Mouse (Mus musculus) hindbrain, embryonic 11.5 days (tissue): Measurements from ENCODE around the gene Tle6. TPM values are rescaled to one million over a fixed set of nuclear protein-coding genes. Genes with fewer than 3 reads are reported as not detected.

Experiments
- ATAC-seq: fragments of 200-750 bp; cut with Nextera tagmentation; 2 replicates; pipeline ENCODE4 v1.8.0; 2017; ENCODE audit warnings: mild to moderate bottlenecking, moderate TSS enrichment, moderate library complexity; ENCODE audit not compliant: low FRiP score
- DNase-seq: peaks from one replicate; pipeline ENCODE4 v3.0.0-alpha.2; 2015; ENCODE audit warnings: low spot score
- H3K27ac ChIP-seq: fragments of 300-500 bp; sonication (generic); 2 replicates; pipeline ENCODE4 v1.5.1; 2014; ENCODE audit warnings: mild to moderate bottlenecking, low read depth, low read length
- H3K27me3 ChIP-seq: fragments of 300-500 bp; sonication (generic); 2 replicates; pipeline ENCODE4 v1.6.1; 2014; ENCODE audit warnings: mild to moderate bottlenecking, low read length, moderate library complexity, mixed read lengths; ENCODE audit not compliant: control insufficient read depth, insufficient read depth
- H3K36me3 ChIP-seq: fragments of 300-500 bp; sonication (generic); 2 replicates; pipeline ENCODE4 v1.6.1; 2014; ENCODE audit warnings: mild to moderate bottlenecking, low read length, moderate library complexity, mixed read lengths; ENCODE audit not compliant: control insufficient read depth, insufficient read depth
- H3K4me1 ChIP-seq: fragments of 300-500 bp; sonication (generic); replicated peaks from 2 replicates; pipeline ENCODE4 v1.6.1; 2014; ENCODE audit warnings: low read length, mixed read lengths; ENCODE audit not compliant: control insufficient read depth, insufficient read depth
- H3K4me2 ChIP-seq: fragments of 300-500 bp; sonication (generic); replicated peaks from 2 replicates; pipeline ENCODE4 v1.6.1; 2014; ENCODE audit warnings: mild to moderate bottlenecking, low read depth, low read length
- H3K4me3 ChIP-seq: fragments of 300-500 bp; sonication (generic); 2 replicates; pipeline ENCODE4 v1.5.1; 2014; ENCODE audit warnings: low read depth, low read length
- H3K9ac ChIP-seq: fragments of 300-500 bp; sonication (generic); 2 replicates; pipeline ENCODE4 v1.6.1; 2014; ENCODE audit warnings: low read depth, low read length
- H3K9me3 ChIP-seq: fragments of 300-500 bp; sonication (generic); 2 replicates; pipeline ENCODE4 v1.6.1; 2016; ENCODE audit warnings: low read length; ENCODE audit not compliant: control insufficient read depth
- WGBS: fragments of 180-500 bp; shearing (Covaris S2); extraction: QIAGEN DNeasy Blood & Tissue Kit; methylation state at CpG from one replicate; pipeline ENCODE4 v1.1.7; 2014; 5-methylcytosine and 5-hydroxymethylcytosine counted together
- polyA plus RNA-seq: library from polyadenylated mRNA; unstranded; fragments of >200 nt; fragmentation: Nextera tagmentation; extraction: Ambion mirVana; gene quantifications from 2 replicates; pipeline ENCODE4 v1.2.1, GENCODE M21; 2014

Gene Tle6
- polyA plus RNA-seq, 1 experiment from 2014 or later = 5.1 TPM

DNA sequence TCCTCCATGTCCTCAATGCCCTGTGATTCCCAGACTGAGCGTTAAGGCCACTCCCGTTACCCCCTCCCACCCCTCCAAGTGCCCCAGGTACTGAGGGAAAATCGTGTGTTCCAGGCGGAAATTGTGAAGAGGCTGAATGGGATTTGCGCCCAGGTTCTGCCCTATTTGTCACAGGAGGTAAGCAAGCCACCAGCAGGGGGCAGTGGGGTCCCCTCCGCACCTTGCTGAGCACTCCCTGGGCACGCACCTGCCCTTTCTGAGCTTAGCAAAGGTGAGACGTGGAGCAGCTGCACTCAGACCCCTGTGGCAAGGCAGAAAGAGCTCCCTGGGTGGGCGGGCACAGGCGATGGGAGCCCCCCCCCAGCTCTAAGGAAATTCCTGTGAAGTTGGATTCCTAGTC, 36.1 kb downstream of the Tle6 start:
- DNase-seq = peak; percentile 73

DNA sequence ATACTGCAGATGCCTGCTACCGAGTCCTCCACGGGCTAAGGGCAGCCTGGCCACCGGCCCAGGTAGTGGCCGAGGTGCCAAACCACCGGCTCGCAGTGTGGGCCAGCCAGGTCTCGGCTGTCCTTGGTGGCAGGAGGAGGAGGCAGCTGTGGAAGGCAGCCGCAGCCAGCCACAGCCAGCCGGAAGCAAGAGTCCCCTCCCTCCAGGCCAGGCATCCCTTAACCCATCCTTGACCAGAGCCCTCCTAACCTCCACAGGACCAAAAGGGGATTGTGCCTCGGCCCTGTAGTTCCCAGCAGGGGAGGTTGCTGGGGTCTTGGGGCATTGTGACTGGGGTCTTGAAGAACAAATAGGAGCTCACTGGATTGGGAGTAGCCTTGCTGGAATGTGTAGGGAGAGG, 36.7 kb downstream of the Tle6 start:
- DNase-seq (peak; percentile 49), ATAC-seq (no peak)
- peak overlapping the region; percentile 12; the same call in 1 of the 2 replicates for H3K4me3 ChIP-seq
- H3K9ac ChIP-seq = no peak overlapping the region
- H3K27ac ChIP-seq = no peak overlapping the region
- H3K9me3 ChIP-seq = no peaks in the 10 kb centered on the region
- no peaks in the 10 kb centered on the region for H3K36me3 ChIP-seq
- H3K4me2 ChIP-seq = peak overlapping the region; percentile 21; the same call in 1 of the 2 replicates
- peaks cover 25% of the 10 kb centered on the region for H3K4me1 ChIP-seq
- H3K27me3 ChIP-seq = peaks cover 34% of the 10 kb centered on the region
- WGBS = 1% methylated on average over 10 of the region's 10 CpGs

More for the DNA sequence above, 36.1 kb downstream of the Tle6 start:
- Histone ChIP-seq H3K9me3 (no peaks in the 10 kb centered on the region), H3K4me1 (peaks cover 27% of the 10 kb centered on the region), H3K36me3 (no peaks in the 10 kb centered on the region), H3K4me3 (no peak overlapping the region), H3K27me3 (peaks cover 39% of the 10 kb centered on the region), H3K27ac (no peak overlapping the region), H3K4me2 (no peak overlapping the region), H3K9ac (no peak overlapping the region)
- ATAC-seq = no peak
- WGBS = 13% methylated on average over 10 of the region's 10 CpGs

DNA sequence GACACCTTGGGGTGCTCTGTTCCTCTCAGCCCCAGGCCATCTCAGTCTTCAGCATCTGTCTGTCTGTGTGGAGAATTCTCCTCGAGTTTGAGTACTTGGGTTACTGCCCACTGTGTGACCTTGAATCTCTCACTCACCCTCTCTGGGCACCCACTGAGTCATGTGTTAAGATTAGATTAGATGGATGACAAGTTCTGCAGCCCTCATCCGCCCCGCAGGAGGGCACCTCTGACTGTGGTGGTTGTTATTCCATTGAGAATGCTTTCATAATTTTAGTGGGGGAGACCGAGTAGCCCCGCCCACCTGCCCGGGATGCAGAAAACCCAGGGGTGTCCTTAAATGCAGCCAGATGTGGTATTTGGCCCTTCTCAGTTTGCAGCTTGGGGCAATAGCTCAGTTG, 37.4 kb downstream of the Tle6 start:
- 47% methylated on average over 6 of the region's 6 CpGs for WGBS
- Histone ChIP-seq H3K36me3 (no peaks in the 10 kb centered on the region), H3K4me1 (peaks cover 21% of the 10 kb centered on the region), H3K27me3 (peaks cover 31% of the 10 kb centered on the region), H3K4me2 (peak overlapping the region; percentile 21; the same call in 1 of the 2 replicates), H3K4me3 (no peak overlapping the region), H3K9me3 (no peaks in the 10 kb centered on the region), H3K9ac (no peak overlapping the region), H3K27ac (no peak overlapping the region)
- DNase-seq = no peak
- ATAC-seq = no peak

DNA sequence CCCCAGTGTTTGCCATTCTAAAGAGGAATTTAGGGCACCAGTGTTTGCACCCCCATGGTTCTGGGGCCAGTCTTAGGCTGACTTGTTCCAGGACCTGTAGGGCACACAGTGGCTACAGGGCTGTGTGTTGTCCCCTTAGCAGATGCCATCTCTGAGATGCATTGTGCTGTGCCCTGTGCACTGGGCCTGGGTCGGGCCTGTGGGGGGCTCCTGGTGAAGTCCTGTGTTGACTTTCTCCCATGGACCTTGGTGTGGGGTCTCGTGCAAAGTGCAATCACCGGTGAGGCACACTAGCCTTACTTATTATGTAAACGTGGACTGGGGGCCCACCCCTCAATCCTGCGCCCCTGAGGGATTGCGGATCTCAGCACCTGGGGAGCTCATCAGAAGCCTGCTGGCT, 38.5 kb downstream of the Tle6 start:
- no peak overlapping the region for H3K4me2 ChIP-seq
- no peaks in the 10 kb centered on the region for H3K9me3 ChIP-seq
- no peak for DNase-seq
- no peaks in the 10 kb centered on the region for H3K36me3 ChIP-seq
- WGBS = 77% methylated on average over 6 of the region's 6 CpGs
- no peak for ATAC-seq
- no peak overlapping the region for H3K27ac ChIP-seq
- H3K27me3 ChIP-seq = peaks cover 24% of the 10 kb centered on the region
- no peak overlapping the region for H3K9ac ChIP-seq
- H3K4me1 ChIP-seq = peaks cover 19% of the 10 kb centered on the region
- no peak overlapping the region for H3K4me3 ChIP-seq

DNA sequence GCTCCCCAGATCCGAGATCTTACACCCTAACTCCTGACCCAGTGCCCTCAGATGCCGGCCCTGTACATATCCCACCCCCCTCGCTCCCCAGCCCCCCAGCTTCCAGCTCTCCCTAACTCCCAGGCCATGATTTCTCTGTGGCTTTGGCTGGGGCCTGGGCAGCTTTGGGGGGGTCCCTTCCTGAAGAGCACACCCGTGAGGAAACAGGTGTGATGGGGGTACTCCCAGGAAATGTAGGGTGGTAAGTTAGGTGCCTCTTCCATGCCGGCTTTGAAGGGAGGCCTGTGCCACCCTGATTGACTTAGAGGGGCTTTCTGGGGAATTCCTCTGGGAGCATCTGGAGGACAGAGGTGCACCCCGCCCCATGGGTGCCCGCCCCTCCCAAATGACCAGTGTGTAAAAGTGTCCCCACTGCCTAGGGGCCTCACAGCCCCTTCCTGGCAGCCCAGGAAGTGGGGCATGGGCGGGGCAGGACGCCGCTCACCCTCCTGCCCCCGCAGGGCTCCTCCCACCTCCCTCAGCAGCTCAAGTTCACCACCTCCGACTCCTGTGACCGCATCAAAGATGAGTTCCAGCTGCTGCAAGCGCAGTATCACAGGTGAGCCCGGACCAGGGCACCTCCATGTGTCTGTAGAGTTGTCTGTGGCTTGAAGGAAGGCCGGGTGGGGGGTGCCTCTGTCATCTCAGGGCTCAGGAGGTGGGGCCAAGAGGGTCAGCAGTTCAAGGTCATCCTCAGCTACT, 40.0 kb downstream of the Tle6 start:
- H3K27ac ChIP-seq = no peak overlapping the region
- WGBS = 20% methylated on average over 16 of the region's 16 CpGs
- H3K9me3 ChIP-seq = no peaks in the 10 kb centered on the region
- peak overlapping the region; percentile 99 for H3K9ac ChIP-seq
- H3K4me3 ChIP-seq = peak overlapping the region; percentile 90
- ATAC-seq = no peak; the same call in 1 of the 2 replicates
- peaks cover 10% of the 10 kb centered on the region for H3K27me3 ChIP-seq
- H3K36me3 ChIP-seq = no peaks in the 10 kb centered on the region
- H3K4me1 ChIP-seq = peaks cover 19% of the 10 kb centered on the region
- H3K4me2 ChIP-seq = peak overlapping the region; percentile 92
- DNase-seq = no peak

DNA sequence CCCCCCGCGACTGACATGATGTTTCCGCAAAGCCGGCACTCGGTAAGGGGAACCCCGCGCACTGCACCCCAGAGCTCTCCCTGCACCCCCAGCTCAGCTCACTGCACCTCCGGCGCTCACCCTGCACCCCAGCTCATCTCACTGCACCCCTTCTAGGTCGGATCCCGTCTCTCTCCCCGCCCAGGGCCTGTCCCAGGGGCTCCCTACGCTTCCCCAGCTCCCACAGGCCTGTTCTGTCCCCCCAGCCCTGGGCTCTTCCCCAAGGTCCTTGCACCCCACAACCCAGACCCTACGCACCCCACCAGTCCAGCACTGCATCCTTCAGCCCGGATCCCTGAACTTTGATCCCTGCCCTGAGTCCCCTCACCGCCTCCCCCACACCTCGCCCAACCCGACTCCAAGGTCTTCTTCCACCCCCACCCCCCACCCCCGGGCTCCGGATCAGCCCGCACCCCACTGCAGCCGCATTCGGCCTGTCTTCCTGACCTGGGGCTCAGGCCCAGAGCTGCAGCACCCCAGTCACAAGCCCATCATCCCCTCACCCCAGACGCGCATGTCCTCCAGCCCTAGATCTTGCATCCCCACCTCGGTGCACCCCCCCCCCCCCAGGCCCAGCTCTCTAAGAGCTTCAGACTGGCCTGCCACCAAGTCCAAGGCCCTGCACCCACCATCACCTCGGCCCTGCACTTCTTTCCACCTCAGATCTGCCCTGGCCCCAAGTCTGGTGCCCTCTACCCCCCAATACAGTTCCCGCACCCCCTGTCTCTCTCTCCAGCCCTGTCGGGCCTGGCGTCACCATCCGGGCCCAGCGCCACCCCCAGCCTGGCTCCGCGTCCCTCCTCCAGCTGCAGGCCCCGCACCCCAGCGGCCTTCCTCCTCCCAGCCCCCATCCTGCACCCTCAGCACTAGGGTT, 41.0 kb downstream of the Tle6 start:
- Histone ChIP-seq H3K4me3 (peak overlapping the region; percentile 90), H3K9me3 (no peaks in the 10 kb centered on the region), H3K27ac (peak overlapping the region; percentile 87), H3K27me3 (peaks cover 4% of the 10 kb centered on the region; the same call in 1 of the 2 replicates), H3K4me2 (peak overlapping the region; percentile 92), H3K36me3 (no peaks in the 10 kb centered on the region), H3K9ac (peak overlapping the region; percentile 99), H3K4me1 (peaks cover 19% of the 10 kb centered on the region)
- DNase-seq = peak; percentile 48
- ATAC-seq = peak; percentile 28
- 3% methylated on average over 28 of the region's 36 CpGs for WGBS

DNA sequence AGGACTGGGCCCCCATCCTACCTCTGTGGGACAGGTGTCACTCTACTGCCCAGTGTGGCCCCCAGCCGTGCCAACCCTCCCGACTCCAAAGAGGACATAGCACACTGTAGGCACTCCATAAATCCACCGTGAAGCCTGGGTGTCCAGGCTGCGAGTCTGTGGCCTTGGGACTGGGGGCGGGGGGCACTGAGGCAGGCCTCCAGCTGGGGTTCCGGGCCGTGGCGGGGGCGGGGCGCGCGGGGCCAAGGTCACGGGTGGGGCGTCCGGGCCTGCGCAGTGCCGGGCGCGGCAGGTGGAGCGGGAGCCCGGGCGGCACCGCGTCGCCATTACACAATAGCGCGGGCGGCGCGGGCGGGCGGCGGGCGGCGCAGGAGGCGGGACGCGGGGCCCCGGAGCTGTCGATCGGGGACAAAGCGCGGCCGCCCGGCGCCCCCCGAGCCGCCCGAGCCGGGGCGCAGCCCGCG, 41.7 kb downstream of the Tle6 start, which contains the start of gene Aes:
Aes (plus strand) TSS at position 326 of the 464 bp plus-strand sequence.
- Histone ChIP-seq H3K9ac (peak within 1 kb of the TSS; percentile 99), H3K9me3 (no peaks in the 10 kb centered on the region), H3K27me3 (no peaks in the 10 kb centered on the region), H3K4me1 (peaks cover 18% of the 10 kb centered on the region), H3K4me3 (peak within 1 kb of the TSS; percentile 90), H3K27ac (peak within 1 kb of the TSS; percentile 87), H3K4me2 (peak within 1 kb of the TSS; percentile 92), H3K36me3 (no peaks in the 10 kb centered on the region)
- DNase-seq (peak; percentile 63), ATAC-seq (peak; percentile 59)
- WGBS = under 1% methylated on average over 36 of the region's 53 CpGs

DNA sequence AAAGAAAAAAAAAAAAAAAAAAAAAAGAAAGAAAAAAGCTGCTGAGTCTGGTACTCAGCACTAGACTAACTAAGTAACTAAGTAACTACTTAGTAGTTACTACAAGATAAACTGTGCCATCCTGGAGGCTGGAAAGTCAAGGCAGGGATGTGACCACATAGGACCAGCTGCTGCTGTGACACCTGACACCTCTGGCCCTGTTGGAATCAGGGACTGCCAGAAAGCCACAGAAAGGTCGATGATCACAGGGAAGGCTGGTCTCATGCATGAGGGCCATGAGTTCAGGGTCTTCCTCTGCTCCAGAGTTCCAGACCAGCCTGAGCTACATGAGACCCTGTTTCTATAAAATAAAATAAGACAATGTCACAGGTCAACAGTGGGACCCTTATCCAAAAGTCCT, 43.4 kb downstream of the Tle6 start:
- no peak overlapping the region for H3K27ac ChIP-seq
- H3K4me3 ChIP-seq = no peak overlapping the region
- H3K27me3 ChIP-seq = no peaks in the 10 kb centered on the region
- no peak for ATAC-seq
- no peak overlapping the region for H3K9ac ChIP-seq
- peaks cover 6% of the 10 kb centered on the region; the same call in 1 of the 2 replicates for H3K4me1 ChIP-seq
- no peak overlapping the region for H3K4me2 ChIP-seq
- no peaks in the 10 kb centered on the region for H3K9me3 ChIP-seq
- DNase-seq = no peak
- no peaks in the 10 kb centered on the region for H3K36me3 ChIP-seq
- 27% methylated on average over 1 of the region's 1 CpGs for WGBS
